Mouse (Mus musculus): ENCODE measurements around the gene Txndc2. TPM values are rescaled to one million over a fixed set of nuclear protein-coding genes. Genes with fewer than 3 reads are reported as not detected.

Txndc2 gene
- polyA plus RNA-seq, 1 experiment: 0.11 TPM

- DNase-seq (ENCODE audit: low read depth): no peak
- TF ChIP-seq POLR2A (IDR thresholded peaks at IDR 0.05; ENCODE audit: borderline replicate concordance, extremely low read depth, insufficient read depth, insufficient read length, poor library complexity, severe bottlenecking) (no peak), CTCF (IDR thresholded peaks at IDR 0.05; ENCODE audit: borderline replicate concordance, extremely low read depth, insufficient read depth, insufficient read length) (no peak)
Observed at GRCm38 (mm10) chr17:65626301-65626700, 15.7 kb downstream of the Txndc2 start.

GRCm38 (mm10) chr17:65625563-65625962 lies 16.4 kb downstream of the Txndc2 start:
- no peak for DNase-seq (ENCODE audit: low read depth)
- TF ChIP-seq POLR2A (IDR thresholded peaks at IDR 0.05; ENCODE audit: borderline replicate concordance, extremely low read depth, insufficient read depth, insufficient read length, poor library complexity, severe bottlenecking): no peak

GRCm38 (mm10) chr17:65623130-65623529 lies 18.8 kb downstream of the Txndc2 start:
- no peak for DNase-seq (ENCODE audit: low read depth)
- TF ChIP-seq CTCF (IDR thresholded peaks at IDR 0.05; ENCODE audit: borderline replicate concordance, extremely low read depth, insufficient read depth, insufficient read length) (no peak), POLR2A (IDR thresholded peaks at IDR 0.05; ENCODE audit: borderline replicate concordance, extremely low read depth, insufficient read depth, insufficient read length, poor library complexity, severe bottlenecking) (no peak)

GRCm38 (mm10) chr17:65618431-65618830 lies 23.5 kb downstream of the Txndc2 start:
- TF ChIP-seq CTCF (IDR thresholded peaks at IDR 0.05; ENCODE audit: borderline replicate concordance, extremely low read depth, insufficient read depth, insufficient read length) (no peak), POLR2A (IDR thresholded peaks at IDR 0.05; ENCODE audit: borderline replicate concordance, extremely low read depth, insufficient read depth, insufficient read length, poor library complexity, severe bottlenecking) (no peak)
- peak; percentile 13 for DNase-seq (ENCODE audit: low read depth)

- TF ChIP-seq CTCF (IDR thresholded peaks at IDR 0.05; ENCODE audit: borderline replicate concordance, extremely low read depth, insufficient read depth, insufficient read length): no peak
- TF ChIP-seq POLR2A (IDR thresholded peaks at IDR 0.05; ENCODE audit: borderline replicate concordance, extremely low read depth, insufficient read depth, insufficient read length, poor library complexity, severe bottlenecking): no peak
- DNase-seq (ENCODE audit: low read depth): no peak
Observed at GRCm38 (mm10) chr17:65615678-65616077, 26.3 kb downstream of the Txndc2 start.

GRCm38 (mm10) chr17:65614431-65614830 lies 27.5 kb downstream of the Txndc2 start:
- TF ChIP-seq POLR2A (IDR thresholded peaks at IDR 0.05; ENCODE audit: borderline replicate concordance, extremely low read depth, insufficient read depth, insufficient read length, poor library complexity, severe bottlenecking) (no peak), CTCF (IDR thresholded peaks at IDR 0.05; ENCODE audit: borderline replicate concordance, extremely low read depth, insufficient read depth, insufficient read length) (no peak)
- no peak for DNase-seq (ENCODE audit: low read depth)

GRCm38 (mm10) chr17:65613463-65614412 lies 28.2 kb downstream of the Txndc2 start, which contains the start of gene Vapa:
Gene Vapa (minus strand): TSS chr17:65613555.
- peak; percentile 99 for DNase-seq (ENCODE audit: low read depth)
- TF ChIP-seq CTCF (IDR thresholded peaks at IDR 0.05; ENCODE audit: borderline replicate concordance, extremely low read depth, insufficient read depth, insufficient read length) (no peak), POLR2A (IDR thresholded peaks at IDR 0.05; ENCODE audit: borderline replicate concordance, extremely low read depth, insufficient read depth, insufficient read length, poor library complexity, severe bottlenecking) (peak; percentile 94)

- no peak for TF ChIP-seq POLR2A (IDR thresholded peaks at IDR 0.05; ENCODE audit: borderline replicate concordance, extremely low read depth, insufficient read depth, insufficient read length, poor library complexity, severe bottlenecking)
- no peak for TF ChIP-seq CTCF (IDR thresholded peaks at IDR 0.05; ENCODE audit: borderline replicate concordance, extremely low read depth, insufficient read depth, insufficient read length)
Observed at GRCm38 (mm10) chr17:65613142-65613462, 28.9 kb downstream of the Txndc2 start.

GRCm38 (mm10) chr17:65612391-65613141 lies 29.4 kb downstream of the Txndc2 start:
- no peak for TF ChIP-seq POLR2A (IDR thresholded peaks at IDR 0.05; ENCODE audit: borderline replicate concordance, extremely low read depth, insufficient read depth, insufficient read length, poor library complexity, severe bottlenecking)
- TF ChIP-seq CTCF (IDR thresholded peaks at IDR 0.05; ENCODE audit: borderline replicate concordance, extremely low read depth, insufficient read depth, insufficient read length): no peak
- peak; percentile 49 for DNase-seq (ENCODE audit: low read depth)

More at GRCm38 (mm10) chr17:65613142-65613462, 28.9 kb downstream of the Txndc2 start:
- DNase-seq (ENCODE audit: low read depth): no peak

- TF ChIP-seq POLR2A (IDR thresholded peaks at IDR 0.05; ENCODE audit: borderline replicate concordance, extremely low read depth, insufficient read depth, insufficient read length, poor library complexity, severe bottlenecking): no peak
- TF ChIP-seq CTCF (IDR thresholded peaks at IDR 0.05; ENCODE audit: borderline replicate concordance, extremely low read depth, insufficient read depth, insufficient read length): no peak
- DNase-seq (ENCODE audit: low read depth): peak; percentile 16
Observed at GRCm38 (mm10) chr17:65611721-65612120, 30.2 kb downstream of the Txndc2 start.

GRCm38 (mm10) chr17:65608743-65609142 lies 33.2 kb downstream of the Txndc2 start:
- no peak for DNase-seq (ENCODE audit: low read depth)
- TF ChIP-seq CTCF (IDR thresholded peaks at IDR 0.05; ENCODE audit: borderline replicate concordance, extremely low read depth, insufficient read depth, insufficient read length) (no peak), POLR2A (IDR thresholded peaks at IDR 0.05; ENCODE audit: borderline replicate concordance, extremely low read depth, insufficient read depth, insufficient read length, poor library complexity, severe bottlenecking) (no peak)
